Mouse (Mus musculus): Measurements from ENCODE around the gene Ldb3. TPM values are rescaled to one million over a fixed set of nuclear protein-coding genes. Genes with fewer than 3 reads are reported as not detected.

The Ldb3 gene
- polyA plus RNA-seq, 1 experiment from 2014 or later, result 1.6 TPM

- no peak for ATAC-seq (ENCODE audit: insufficient number of reproducible peaks, insufficient read depth, low FRiP score, low TSS enrichment)
- Histone ChIP-seq H3K27ac (no peak overlapping the region), H3K27me3 (no peaks in the 10 kb centered on the region), H3K4me3 (no peak overlapping the region), H3K4me2 (replicated peaks) (no peak overlapping the region), H3K9ac (no peak overlapping the region), H3K4me1 (peaks cover 17% of the 10 kb centered on the region), H3K36me3 (no peaks in the 10 kb centered on the region), H3K9me3 (no peaks in the 10 kb centered on the region)
- 73% methylated on average over 5 of the region's 5 CpGs for WGBS
Observed at GRCm38 (mm10) chr14:34504377-34504776, 84.1 kb downstream of the Ldb3 start.

- ATAC-seq (ENCODE audit: insufficient number of reproducible peaks, insufficient read depth, low FRiP score, low TSS enrichment), result no peak
- Histone ChIP-seq H3K4me1 (peaks cover 24% of the 10 kb centered on the region), H3K36me3 (no peaks in the 10 kb centered on the region), H3K9ac (no peak overlapping the region), H3K4me2 (replicated peaks) (0 out of 2 replicates have a peak overlapping the region, but pooled peaks have one; percentile 58), H3K9me3 (no peaks in the 10 kb centered on the region), H3K27ac (no peak overlapping the region), H3K27me3 (no peaks in the 10 kb centered on the region), H3K4me3 (no peak overlapping the region)
- 41% methylated on average over 6 of the region's 6 CpGs for WGBS
Observed at GRCm38 (mm10) chr14:34503759-34504158, 84.7 kb downstream of the Ldb3 start.

GRCm38 (mm10) chr14:34503325-34503647, 85.2 kb downstream of the Ldb3 start, which contains the start of gene Bmpr1a:
Gene Bmpr1a (minus strand): TSS chr14:34503341.
- 9% methylated on average over 15 of the region's 15 CpGs for WGBS
- peak within 1 kb of the TSS; percentile 99 for H3K27ac ChIP-seq
- ATAC-seq (ENCODE audit: insufficient number of reproducible peaks, insufficient read depth, low FRiP score, low TSS enrichment), result no peak
- H3K4me3 ChIP-seq, result peak within 1 kb of the TSS; percentile 85
- H3K36me3 ChIP-seq, result no peaks in the 10 kb centered on the region
- H3K9me3 ChIP-seq, result no peaks in the 10 kb centered on the region
- H3K9ac ChIP-seq, result peak within 1 kb of the TSS; percentile 99
- H3K4me1 ChIP-seq, result peaks cover 27% of the 10 kb centered on the region
- peak within 1 kb of the TSS; percentile 58 for H3K4me2 ChIP-seq (replicated peaks)
- no peaks in the 10 kb centered on the region for H3K27me3 ChIP-seq

- Histone ChIP-seq H3K4me3 (peak overlapping the region; percentile 85), H3K27me3 (no peaks in the 10 kb centered on the region), H3K4me1 (peaks cover 29% of the 10 kb centered on the region), H3K9me3 (no peaks in the 10 kb centered on the region), H3K27ac (peak overlapping the region; percentile 99), H3K4me2 (replicated peaks) (peak overlapping the region; percentile 58), H3K9ac (peak overlapping the region; percentile 99), H3K36me3 (no peaks in the 10 kb centered on the region)
- WGBS, result under 1% methylated on average over 104 of the region's 115 CpGs
- peak; percentile 83 for ATAC-seq (ENCODE audit: insufficient number of reproducible peaks, insufficient read depth, low FRiP score, low TSS enrichment)
Observed at GRCm38 (mm10) chr14:34502475-34503324, 85.8 kb downstream of the Ldb3 start.

GRCm38 (mm10) chr14:34501804-34502474, 86.5 kb downstream of the Ldb3 start:
- H3K4me3 ChIP-seq, result peak overlapping the region; percentile 85
- H3K27me3 ChIP-seq, result no peaks in the 10 kb centered on the region
- under 1% methylated on average over 77 of the region's 77 CpGs for WGBS
- H3K4me2 ChIP-seq (replicated peaks), result peak overlapping the region; percentile 58
- H3K9me3 ChIP-seq, result no peaks in the 10 kb centered on the region
- H3K4me1 ChIP-seq, result peaks cover 32% of the 10 kb centered on the region
- no peaks in the 10 kb centered on the region for H3K36me3 ChIP-seq
- H3K9ac ChIP-seq, result peak overlapping the region; percentile 99
- ATAC-seq (ENCODE audit: insufficient number of reproducible peaks, insufficient read depth, low FRiP score, low TSS enrichment), result peak; percentile 31; the same call in 1 of the 2 replicates
- peak overlapping the region; percentile 99 for H3K27ac ChIP-seq

GRCm38 (mm10) chr14:34501447-34501803, 87.1 kb downstream of the Ldb3 start:
- peak overlapping the region; percentile 99 for H3K9ac ChIP-seq
- under 1% methylated on average over 16 of the region's 16 CpGs for WGBS
- H3K9me3 ChIP-seq, result no peaks in the 10 kb centered on the region
- H3K27ac ChIP-seq, result peak overlapping the region; percentile 99
- no peaks in the 10 kb centered on the region for H3K36me3 ChIP-seq
- ATAC-seq (ENCODE audit: insufficient number of reproducible peaks, insufficient read depth, low FRiP score, low TSS enrichment), result no peak
- H3K4me1 ChIP-seq, result peaks cover 33% of the 10 kb centered on the region
- no peaks in the 10 kb centered on the region for H3K27me3 ChIP-seq
- peak overlapping the region; percentile 58 for H3K4me2 ChIP-seq (replicated peaks)
- peak overlapping the region; percentile 85 for H3K4me3 ChIP-seq

GRCm38 (mm10) chr14:34500309-34500708, 88.2 kb downstream of the Ldb3 start:
- 5% methylated on average over 4 of the region's 4 CpGs for WGBS
- H3K27ac ChIP-seq, result 0 out of 2 replicates have a peak overlapping the region, but pooled peaks have one; percentile 41

GRCm38 (mm10) chr14:34499664-34500063, 88.8 kb downstream of the Ldb3 start:
- Histone ChIP-seq H3K9me3 (no peaks in the 10 kb centered on the region), H3K4me1 (peaks cover 43% of the 10 kb centered on the region), H3K27me3 (no peaks in the 10 kb centered on the region), H3K27ac (no peak overlapping the region), H3K4me3 (peak overlapping the region; percentile 85), H3K4me2 (replicated peaks) (peak overlapping the region; percentile 58), H3K9ac (0 out of 2 replicates have a peak overlapping the region, but pooled peaks have one; percentile 10), H3K36me3 (no peaks in the 10 kb centered on the region)
- ATAC-seq (ENCODE audit: insufficient number of reproducible peaks, insufficient read depth, low FRiP score, low TSS enrichment), result no peak
- 59% methylated on average over 4 of the region's 4 CpGs for WGBS

More at GRCm38 (mm10) chr14:34500309-34500708, 88.2 kb downstream of the Ldb3 start:
- H3K4me1 ChIP-seq, result peaks cover 43% of the 10 kb centered on the region
- ATAC-seq (ENCODE audit: insufficient number of reproducible peaks, insufficient read depth, low FRiP score, low TSS enrichment), result no peak
- no peaks in the 10 kb centered on the region for H3K36me3 ChIP-seq
- no peaks in the 10 kb centered on the region for H3K9me3 ChIP-seq
- H3K9ac ChIP-seq, result no peak overlapping the region
- H3K4me2 ChIP-seq (replicated peaks), result peak overlapping the region; percentile 58
- H3K4me3 ChIP-seq, result peak overlapping the region; percentile 85
- H3K27me3 ChIP-seq, result no peaks in the 10 kb centered on the region

- H3K4me2 ChIP-seq (replicated peaks), result no peak overlapping the region
- ATAC-seq (ENCODE audit: insufficient number of reproducible peaks, insufficient read depth, low FRiP score, low TSS enrichment), result no peak
- WGBS, result 69% methylated on average over 3 of the region's 3 CpGs
- no peak overlapping the region for H3K27ac ChIP-seq
- H3K36me3 ChIP-seq, result no peaks in the 10 kb centered on the region
- H3K4me1 ChIP-seq, result peaks cover 43% of the 10 kb centered on the region
- no peak overlapping the region for H3K4me3 ChIP-seq
- no peak overlapping the region for H3K9ac ChIP-seq
- no peaks in the 10 kb centered on the region for H3K27me3 ChIP-seq
- H3K9me3 ChIP-seq, result no peaks in the 10 kb centered on the region
Observed at GRCm38 (mm10) chr14:34497346-34497745, 91.1 kb downstream of the Ldb3 start.

GRCm38 (mm10) chr14:34493682-34494081, 94.8 kb downstream of the Ldb3 start:
- H3K9me3 ChIP-seq, result no peaks in the 10 kb centered on the region
- H3K4me2 ChIP-seq (replicated peaks), result no peak overlapping the region
- H3K27ac ChIP-seq, result no peak overlapping the region
- ATAC-seq (ENCODE audit: insufficient number of reproducible peaks, insufficient read depth, low FRiP score, low TSS enrichment), result no peak
- H3K9ac ChIP-seq, result no peak overlapping the region
- 84% methylated on average over 3 of the region's 3 CpGs for WGBS
- no peaks in the 10 kb centered on the region for H3K36me3 ChIP-seq
- peaks cover 32% of the 10 kb centered on the region; the same call in 1 of the 2 replicates for H3K4me1 ChIP-seq
- H3K4me3 ChIP-seq, result no peak overlapping the region
- H3K27me3 ChIP-seq, result no peaks in the 10 kb centered on the region

- no peaks in the 10 kb centered on the region for H3K27me3 ChIP-seq
- no peaks in the 10 kb centered on the region for H3K36me3 ChIP-seq
- 78% methylated on average over 2 of the region's 2 CpGs for WGBS
- no peak overlapping the region for H3K4me2 ChIP-seq (replicated peaks)
- H3K9ac ChIP-seq, result no peak overlapping the region
- no peak for ATAC-seq (ENCODE audit: insufficient number of reproducible peaks, insufficient read depth, low FRiP score, low TSS enrichment)
- H3K4me1 ChIP-seq, result peaks cover 30% of the 10 kb centered on the region
- H3K27ac ChIP-seq, result no peak overlapping the region
- H3K9me3 ChIP-seq, result no peaks in the 10 kb centered on the region
- H3K4me3 ChIP-seq, result no peak overlapping the region
Observed at GRCm38 (mm10) chr14:34492688-34493087, 95.8 kb downstream of the Ldb3 start.

- no peak overlapping the region for H3K4me2 ChIP-seq (replicated peaks)
- H3K36me3 ChIP-seq, result no peaks in the 10 kb centered on the region
- no peak overlapping the region for H3K9ac ChIP-seq
- H3K9me3 ChIP-seq, result no peaks in the 10 kb centered on the region
- no peak overlapping the region for H3K4me3 ChIP-seq
- no peak for ATAC-seq (ENCODE audit: insufficient number of reproducible peaks, insufficient read depth, low FRiP score, low TSS enrichment)
- WGBS, result 26% methylated on average over 1 of the region's 1 CpGs
- H3K4me1 ChIP-seq, result peaks cover 31% of the 10 kb centered on the region
- no peak overlapping the region for H3K27ac ChIP-seq
- no peaks in the 10 kb centered on the region for H3K27me3 ChIP-seq
Observed at GRCm38 (mm10) chr14:34490965-34491364, 97.5 kb downstream of the Ldb3 start.

Measured in embryonic facial prominence, embryonic 12.5 days (tissue).